Mouse (Mus musculus): Measurements from ENCODE around the gene Pde4dip. TPM values are rescaled to one million over a fixed set of nuclear protein-coding genes. Genes with fewer than 3 reads are reported as not detected.

Pde4dip gene
- total RNA-seq, 2 experiments from 2014 or later = 1,278 to 1,422 TPM

DNA sequence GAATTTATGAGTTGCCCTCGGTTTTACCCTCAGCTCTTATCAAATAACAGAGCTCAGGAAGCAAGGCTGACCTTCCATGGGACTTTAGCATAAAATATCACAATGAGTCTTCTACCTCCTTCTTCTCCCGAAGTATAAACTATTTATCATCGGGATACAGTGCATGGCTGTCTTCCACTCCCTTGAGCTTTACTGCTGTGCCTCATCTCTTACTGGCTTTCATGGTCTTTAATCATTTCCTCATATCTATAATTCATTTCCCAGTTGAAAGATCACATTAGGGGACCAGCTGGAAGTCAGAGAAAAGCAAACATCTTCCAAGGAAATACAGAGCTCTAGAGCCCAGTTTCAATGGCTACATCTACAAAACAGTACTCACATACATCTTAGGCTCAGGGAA is 239.5 kb downstream of the Pde4dip start:
- no peak for DNase-seq

DNA sequence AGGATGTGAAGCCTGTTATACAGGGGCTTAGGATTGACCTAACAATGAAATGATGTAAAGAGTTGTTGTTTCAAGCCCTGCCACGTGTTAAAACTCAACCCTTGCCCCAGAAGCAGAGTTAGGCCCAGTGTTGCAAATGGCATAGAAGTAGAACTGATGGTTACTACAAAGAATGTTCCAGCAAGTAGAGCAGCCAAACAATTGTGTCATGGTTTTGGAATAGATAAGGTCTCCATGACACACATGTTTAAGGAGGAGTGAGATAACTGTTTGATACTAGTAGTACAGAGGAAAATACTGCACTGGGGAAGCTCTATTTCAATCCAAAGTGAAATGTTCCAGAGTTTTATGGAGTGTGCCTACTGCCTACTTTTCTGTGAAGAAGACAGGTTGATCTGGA is 240.0 kb downstream of the Pde4dip start:
- DNase-seq = no peak

DNA sequence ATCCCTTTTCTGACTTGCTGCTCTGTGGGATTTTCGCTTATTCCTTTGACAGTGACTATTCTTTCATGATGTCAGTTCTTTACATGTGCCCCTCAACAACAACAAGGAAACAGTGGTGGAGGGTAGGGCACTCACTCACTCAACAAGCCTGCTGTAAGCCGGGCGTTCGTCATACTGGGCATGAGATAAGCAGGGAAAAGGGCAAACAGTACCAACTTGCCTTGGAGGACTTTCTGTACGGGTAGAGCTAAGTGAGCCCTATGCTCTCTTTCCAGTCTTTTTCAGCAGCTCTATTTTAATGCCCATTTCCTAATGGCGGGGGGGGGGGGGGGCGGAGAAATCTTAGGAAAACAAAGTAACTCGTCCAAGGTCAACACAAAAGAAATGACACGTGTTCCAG is 246.5 kb downstream of the Pde4dip start:
- DNase-seq = no peak

DNA sequence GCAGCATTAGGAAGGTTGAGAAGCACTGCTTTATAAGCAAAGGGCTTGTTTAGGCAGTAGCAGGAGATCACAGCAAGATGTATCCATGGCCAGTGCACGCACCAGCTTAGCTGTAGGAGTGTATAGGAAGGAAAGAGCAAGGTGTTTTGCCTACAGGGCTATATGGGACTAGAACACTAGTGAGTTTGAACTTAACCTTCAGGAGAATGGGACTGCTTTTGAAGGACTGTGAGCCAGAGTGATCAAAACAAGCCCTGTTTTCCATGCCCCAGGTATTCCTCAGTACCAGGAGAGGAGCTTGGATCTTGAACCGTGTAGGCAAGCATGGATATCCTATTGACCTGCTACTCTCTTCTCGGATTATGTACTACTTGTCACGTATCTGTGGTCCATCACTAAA is 247.1 kb downstream of the Pde4dip start:
- no peak for DNase-seq

Small RNA genes lying within 50 kb of the gene (microRNA-seq; reads per million reads assigned to microRNA genes)
- gene Mir7225 = 0 to 0.25 reads per million in 2 experiments

Other genes with a start within 250 kb of the Pde4dip start
- gene Prkab2, start 230.5 kb downstream of the Pde4dip start, total RNA-seq (2021) = 10 to 100 TPM; 58.2 to 66.6 TPM
- gene Gm17651, start 214.0 kb downstream of the Pde4dip start, total RNA-seq (2021) = not detected
- gene Sec22b, start 12.5 kb upstream of the Pde4dip start, total RNA-seq (2021) = 10 to 100 TPM; 38.8 to 42.7 TPM
- 10 to 100 TPM; 32.0 to 42.1 TPM for gene Notch2, start 124.8 kb upstream of the Pde4dip start, total RNA-seq (2021)

Measured in gastrocnemius, postnatal 10 days (tissue).